9 mouse cellular contexts compared by ENCODE assay signal in the genomic region with DNA sequence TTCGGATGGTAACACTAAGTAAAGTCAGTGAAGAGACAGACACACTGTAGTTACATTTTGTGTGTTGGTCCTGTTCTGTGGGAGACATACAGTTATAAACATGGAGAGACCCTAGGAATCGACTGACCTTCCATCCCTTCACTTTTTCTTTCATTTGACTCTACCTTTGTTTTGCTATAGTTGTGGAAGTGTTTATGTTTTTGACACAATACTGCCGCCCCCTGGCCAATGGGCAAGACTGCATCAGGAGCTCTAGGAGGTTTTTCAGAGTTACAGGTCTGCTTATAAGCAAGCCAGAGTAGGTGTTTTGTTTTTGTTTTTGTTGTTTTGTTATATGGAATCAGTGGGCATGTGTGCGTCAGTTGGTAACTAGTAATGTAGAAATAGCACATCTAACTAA.
DNase-seq lines count a peak whose midpoint lies in the region; ATAC-seq and TF ChIP-seq lines count a peak whose summit lies in the region.
"Had no signal": no experiment of that assay in that cellular context is flagged by ENCODE, and none has a peak within 500 bp of the region (broad histone marks: within the 10 kb centered on the region; RNA-seq: fewer than 3 reads in every experiment).

No protein-coding gene starts in this region.

- H3K4me3 ChIP-seq in forebrain, postnatal 0 days (ENCODE audit: low read depth, low read length): no peak overlapping the region
- no peak overlapping the region for H3K4me3 ChIP-seq in forebrain, embryonic 12.5 days (replicated peaks)
- H3K4me3 ChIP-seq in E14TG2a.4 (replicated peaks; ENCODE audit: low read length): no peak overlapping the region
- H3K4me3 ChIP-seq: lung, embryonic 15.5 days had no signal

- H3K36me3 ChIP-seq in forebrain, postnatal 0 days (ENCODE audit: insufficient read depth): 0 out of 2 replicates have a peak, but pooled peaks cover 2% of the 10 kb centered on the region
- H3K36me3 ChIP-seq in forebrain, embryonic 12.5 days (replicated peaks): peaks cover 8% of the 10 kb centered on the region
- H3K36me3 ChIP-seq in E14TG2a.4 (ENCODE audit: insufficient read depth, low read length): peaks cover 20% of the 10 kb centered on the region

- peak; percentile 84 for TF ChIP-seq CTCF in forebrain, postnatal 0 days (IDR thresholded peaks at IDR 0.05; ENCODE audit: low read depth)
- TF ChIP-seq CTCF in E14TG2a.4 (conservative IDR thresholded peaks at IDR 0.05; ENCODE audit: low read length): peak; percentile 89

- H3K4me1 ChIP-seq in forebrain, postnatal 0 days (ENCODE audit: insufficient read depth): peaks cover 4% of the 10 kb centered on the region
- peaks cover 39% of the 10 kb centered on the region for H3K4me1 ChIP-seq in forebrain, embryonic 12.5 days
- H3K4me1 ChIP-seq in E14TG2a.4 (replicated peaks; ENCODE audit: low read depth, low read length): peaks cover 61% of the 10 kb centered on the region

- H3K27me3 ChIP-seq in forebrain, postnatal 0 days (ENCODE audit: insufficient read depth, low read length): no peaks in the 10 kb centered on the region
- H3K27me3 ChIP-seq in forebrain, embryonic 12.5 days: no peaks in the 10 kb centered on the region
- no peaks in the 10 kb centered on the region for H3K27me3 ChIP-seq in E14TG2a.4 (ENCODE audit: insufficient read depth, low read length)
- H3K27me3 ChIP-seq: lung, embryonic 15.5 days had no signal

- H3K4me2 ChIP-seq in forebrain, postnatal 0 days (ENCODE audit: low read depth): no peak overlapping the region
- no peak overlapping the region for H3K4me2 ChIP-seq in forebrain, embryonic 12.5 days
- H3K4me2 ChIP-seq: lung, embryonic 15.5 days had no signal

- no peaks in the 10 kb centered on the region for H3K9me3 ChIP-seq in forebrain, postnatal 0 days (ENCODE audit: low read length)
- H3K9me3 ChIP-seq in forebrain, embryonic 12.5 days: no peaks in the 10 kb centered on the region
- no peaks in the 10 kb centered on the region for H3K9me3 ChIP-seq in E14TG2a.4 (ENCODE audit: low read length)
- H3K9me3 ChIP-seq: lung, embryonic 15.5 days had no signal

- WGBS in forebrain, postnatal 0 days: 45% methylated on average over 4 of the region's 4 CpGs
- WGBS in forebrain, embryonic 12.5 days: 48% methylated on average over 4 of the region's 4 CpGs

- H3K9ac ChIP-seq in forebrain, postnatal 0 days: no peak overlapping the region
- no peak overlapping the region for H3K9ac ChIP-seq in forebrain, embryonic 12.5 days
- H3K9ac ChIP-seq: lung, embryonic 15.5 days had no signal

- no peak for ATAC-seq in forebrain, postnatal 0 days
- ATAC-seq in forebrain, embryonic 12.5 days (ENCODE audit: low FRiP score): no peak

- H3K27ac ChIP-seq in forebrain, postnatal 0 days (ENCODE audit: low read depth, low read length): no peak overlapping the region
- no peak overlapping the region for H3K27ac ChIP-seq in forebrain, embryonic 12.5 days
- H3K27ac ChIP-seq: lung, embryonic 15.5 days had no signal

- intact Hi-C loops in gastrocnemius, postnatal 14 days (cut with DNase I; ENCODE audit: low total_unique reads): loop anchor here (5.0 kb wide), 1 partner anchor 118 kb away; no protein-coding TSS in a partner anchor

- peak; percentile 81 for DNase-seq in forebrain, postnatal 0 days
- DNase-seq in c-Kit-positive CD71-positive TER-119-positive erythroid progenitor cells, embryonic 14.5 days (ENCODE audit: low spot score): peak; percentile 72
- DNase-seq in gastrocnemius, postnatal 14 days: peak; percentile 42
- DNase-seq in layer of hippocampus, adult 9-10 months (ENCODE audit: low spot score): peak; percentile 69
- peak; percentile 83 for DNase-seq in lung, postnatal 36 days
- peak; percentile 27 to 56 for DNase-seq in spleen, postnatal 14 days (ENCODE audit: low spot score in 2 of 2)
